18 mouse cellular contexts compared by ENCODE assay signal in genomic region chrX:33353254-33353653, GRCm38 (mm10). TPM values are rescaled to one million over a fixed set of nuclear protein-coding genes. Genes with fewer than 3 reads are reported as not detected.
"Had no signal": no experiment of that assay in that cellular context is flagged by ENCODE, and none has a peak within 500 bp of the region (broad histone marks: within the 10 kb centered on the region; RNA-seq: fewer than 3 reads in every experiment).

No protein-coding gene starts in this region.

RNA-seq across cellular contexts. Expression of gene Btbd35f12, which starts 40.1 kb away (rescaled TPM):
- total RNA-seq: megakaryocyte progenitor cell, adult 5-6 weeks; midbrain, postnatal 0 days; monocyte, adult 5-6 weeks; neutrophil, adult 5-6 weeks had no signal
- polyA plus RNA-seq: liver, embryonic 14.5 days; liver, embryonic 16.5 days; lung, embryonic 14.5 days; lung, embryonic 16.5 days; macrophage; midbrain, embryonic 11.5 days; midbrain, embryonic 13.5 days; midbrain, embryonic 15.5 days; midbrain, postnatal 0 days; neural tube, embryonic 12.5 days; neural tube, embryonic 14.5 days; small intestine, adult 2 months; stomach, embryonic 14.5 days; stomach, embryonic 16.5 days; thymus, postnatal 0 days had no signal
